In the genomic region with DNA sequence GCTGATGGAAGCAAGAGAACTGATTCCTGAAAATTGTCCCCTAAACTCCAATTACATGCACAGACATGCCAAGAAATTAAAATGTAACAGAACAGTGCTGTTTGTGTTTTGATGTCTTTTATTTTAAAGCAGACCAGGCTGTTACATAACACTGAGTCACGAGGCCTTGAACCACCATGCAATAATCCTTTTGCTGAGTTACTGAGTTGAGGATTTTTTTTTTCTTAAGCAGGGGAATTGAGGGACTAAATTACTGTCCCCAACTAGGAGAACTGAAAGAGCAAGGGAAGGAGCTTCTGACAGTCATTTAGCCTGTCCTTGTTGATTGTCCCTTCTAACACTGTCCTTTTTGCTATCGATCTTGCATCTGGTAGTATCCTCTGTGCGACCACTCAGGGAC, we compare ENCODE assay signal across 25 mouse cellular contexts.
DNase-seq lines count a peak whose midpoint lies in the region; ATAC-seq and TF ChIP-seq lines count a peak whose summit lies in the region.
"Had no signal": no experiment of that assay in that cellular context is flagged by ENCODE, and none has a peak within 500 bp of the region (broad histone marks: within the 10 kb centered on the region; RNA-seq: fewer than 3 reads in every experiment).

No protein-coding gene starts in this region.

- peak; percentile 17 for DNase-seq in kidney, adult 11 months
- DNase-seq in kidney, adult 9 months, result no peak
- no peak for DNase-seq in MEL (ENCODE audit: low read depth, low spot score)
- peak; percentile 62 for DNase-seq in adrenal gland, adult 8-10 months
- DNase-seq in testis, postnatal 14 days (ENCODE audit: low spot score), result no peak
- DNase-seq: cerebellum, adult 11 months; cerebellum, adult 9-10 months; kidney, postnatal 36 days; midbrain, embryonic 14.5 days; right cerebral cortex, adult 18-20 months; spleen, adult 18-20 months; thymus, adult 18-20 months had no signal

- TF ChIP-seq POLR2A in MEL (IDR thresholded peaks at IDR 0.05; ENCODE audit: control insufficient read depth in 1 of 2, insufficient read depth in 1 of 2, low read depth in 1 of 2, low read length in 2 of 2, poor library complexity in 1 of 2), result no peak
- no peak for TF ChIP-seq POLR2A in bone marrow macrophage, adult 2 months (IDR thresholded peaks at IDR 0.05; ENCODE audit: borderline replicate concordance, low read depth, low read length)

- H3K27me3 ChIP-seq in MEL (ENCODE audit: control insufficient read depth in 1 of 2, insufficient read depth in 2 of 2, low read length in 2 of 2), result no peaks in the 10 kb centered on the region
- no peaks in the 10 kb centered on the region for H3K27me3 ChIP-seq in midbrain, embryonic 16.5 days (ENCODE audit: control insufficient read depth, insufficient read depth, low read depth, low read length)
- H3K27me3 ChIP-seq: embryonic facial prominence, embryonic 13.5 days; heart, embryonic 15.5 days; hindbrain, embryonic 12.5 days; limb, embryonic 12.5 days; neural tube, embryonic 15.5 days had no signal

- H3K9me3 ChIP-seq in MEL (replicated peaks; ENCODE audit: insufficient read depth, low read length), result no peaks in the 10 kb centered on the region
- H3K9me3 ChIP-seq in midbrain, embryonic 16.5 days (replicated peaks; ENCODE audit: control insufficient read depth, low read length, poor library complexity, severe bottlenecking), result no peaks in the 10 kb centered on the region
- H3K9me3 ChIP-seq: embryonic facial prominence, embryonic 13.5 days; forebrain, embryonic 10.5 days; G1E; heart, embryonic 15.5 days; hindbrain, embryonic 12.5 days; limb, embryonic 12.5 days; neural tube, embryonic 15.5 days had no signal

- 83% methylated on average over 3 of the region's 3 CpGs for WGBS in midbrain, embryonic 16.5 days

- no peak overlapping the region for H3K4me2 ChIP-seq in midbrain, embryonic 16.5 days (ENCODE audit: low read length)
- H3K4me2 ChIP-seq: embryonic facial prominence, embryonic 13.5 days; heart, embryonic 15.5 days; hindbrain, embryonic 12.5 days; limb, embryonic 12.5 days; neural tube, embryonic 15.5 days had no signal

- H3K79me2 ChIP-seq in MEL (ENCODE audit: control insufficient read depth, insufficient read depth, low read length, poor library complexity), result peaks cover 32% of the 10 kb centered on the region

- H3K4me1 ChIP-seq in MEL (ENCODE audit: control insufficient read depth in 1 of 2, insufficient read depth in 2 of 2, low read length in 2 of 2), result peaks cover 2 to 23% of the 10 kb centered on the region in 2 experiments; a peak in 3 of 4 replicates
- H3K4me1 ChIP-seq in bone marrow macrophage, adult 2 months (ENCODE audit: control insufficient read depth, insufficient read depth, low read length), result peaks cover 56% of the 10 kb centered on the region
- no peaks in the 10 kb centered on the region for H3K4me1 ChIP-seq in midbrain, embryonic 16.5 days (ENCODE audit: control insufficient read depth, insufficient read depth, low read length)
- H3K4me1 ChIP-seq: embryonic facial prominence, embryonic 13.5 days; heart, embryonic 15.5 days; hindbrain, embryonic 12.5 days; neural tube, embryonic 15.5 days had no signal

- TF ChIP-seq EP300 in MEL (IDR thresholded peaks at IDR 0.05; ENCODE audit: low read depth in 1 of 2, low read length in 2 of 2), result no peak

- peak overlapping the region; percentile 54 for H3K9ac ChIP-seq in MEL (ENCODE audit: control insufficient read depth, low read depth, low read length, poor library complexity, severe bottlenecking)
- no peak overlapping the region for H3K9ac ChIP-seq in midbrain, embryonic 16.5 days (ENCODE audit: low read depth, low read length)
- H3K9ac ChIP-seq: embryonic facial prominence, embryonic 13.5 days; heart, embryonic 15.5 days; hindbrain, embryonic 12.5 days; limb, embryonic 12.5 days; neural tube, embryonic 15.5 days had no signal

- peak overlapping the region; percentile 51 to 88 for H3K4me3 ChIP-seq in MEL (ENCODE audit: control insufficient read depth in 1 of 2, insufficient read depth in 1 of 2, low read depth in 2 of 2, low read length in 2 of 2)
- H3K4me3 ChIP-seq in bone marrow macrophage, adult 2 months (ENCODE audit: insufficient read depth, low read length), result no peak overlapping the region
- no peak overlapping the region for H3K4me3 ChIP-seq in midbrain, embryonic 16.5 days (ENCODE audit: low read depth, low read length)
- H3K4me3 ChIP-seq: embryonic facial prominence, embryonic 13.5 days; forebrain, embryonic 10.5 days; heart, embryonic 15.5 days; hindbrain, embryonic 12.5 days; layer of hippocampus, adult 2 months; left cerebral cortex, adult 2 months; limb, embryonic 12.5 days; neural tube, embryonic 15.5 days had no signal

- TF ChIP-seq CTCF in MEL (IDR thresholded peaks at IDR 0.05 in 2 of 3, conservative IDR thresholded peaks at IDR 0.05 in 1 of 3; ENCODE audit: control insufficient read depth in 1 of 3, insufficient read depth in 1 of 3, low read depth in 2 of 3, low read length in 3 of 3, poor library complexity in 1 of 3, severe bottlenecking in 1 of 3), result no peak
- TF ChIP-seq CTCF in bone marrow macrophage, adult 2 months (IDR thresholded peaks at IDR 0.05; ENCODE audit: low read depth, low read length), result no peak

- TF ChIP-seq RAD21 in MEL (IDR thresholded peaks at IDR 0.05; ENCODE audit: low read depth, low read length), result no peak

- ATAC-seq in midbrain, embryonic 16.5 days, result no peak
- ATAC-seq: forebrain, embryonic 16.5 days; intestine, embryonic 16.5 days had no signal

- peak overlapping the region; percentile 29; the same call in 1 of the 2 replicates for H3K27ac ChIP-seq in MEL (ENCODE audit: control insufficient read depth, low read depth, low read length)
- H3K27ac ChIP-seq in bone marrow macrophage, adult 2 months (ENCODE audit: insufficient read depth, low read depth, low read length), result peak overlapping the region; percentile 84
- H3K27ac ChIP-seq in midbrain, embryonic 16.5 days (ENCODE audit: low read length), result no peak overlapping the region
- H3K27ac ChIP-seq: embryonic facial prominence, embryonic 13.5 days; forebrain, embryonic 10.5 days; heart, embryonic 15.5 days; hindbrain, embryonic 12.5 days; layer of hippocampus, adult 2 months; left cerebral cortex, adult 2 months; limb, embryonic 12.5 days; neural tube, embryonic 15.5 days had no signal

- H3K36me3 ChIP-seq in MEL (ENCODE audit: control insufficient read depth in 1 of 2, insufficient read depth in 2 of 2, low read length in 2 of 2), result peaks cover 0 to 10% of the 10 kb centered on the region in 2 experiments
- H3K36me3 ChIP-seq in midbrain, embryonic 16.5 days (ENCODE audit: control insufficient read depth, insufficient read depth, low read length), result no peaks in the 10 kb centered on the region
- H3K36me3 ChIP-seq: embryonic facial prominence, embryonic 13.5 days; forebrain, embryonic 10.5 days; heart, embryonic 15.5 days; hindbrain, embryonic 12.5 days; limb, embryonic 12.5 days; neural tube, embryonic 15.5 days had no signal

TF ChIP-seq in MEL, 35 proteins besides CTCF, POLR2A, EP300 and RAD21:
- TF ChIP-seq BHLHE40 (IDR thresholded peaks at IDR 0.05; ENCODE audit: borderline replicate concordance, low read depth, low read length) (no peak), SIN3A (IDR thresholded peaks at IDR 0.05; ENCODE audit: low read length) (0 out of 2 replicates have a peak, but pooled peaks have one; percentile 12), ZC3H11A (IDR thresholded peaks at IDR 0.05; ENCODE audit: low read depth, low read length) (no peak), ZNF384 (IDR thresholded peaks at IDR 0.05; ENCODE audit: low read depth, low read length) (peak; percentile 55)

Comparison
In these comparisons a context has a peak if more than half of its experiments do, and no peak if none do; other contexts are left out.
1. DNase-seq: peak in kidney, adult 11 months (single experiment) and adrenal gland, adult 8-10 months (single experiment); none in kidney, adult 9 months (single experiment), MEL (single experiment) and testis, postnatal 14 days (single experiment).
2. H3K4me3 ChIP-seq: peak in MEL (2 of 2); none in bone marrow macrophage, adult 2 months (single experiment) and midbrain, embryonic 16.5 days (single experiment).